Mouse (Mus musculus) liver, embryonic 12.5 days (tissue): ENCODE measurements around the gene Spryd3. TPM values are rescaled to one million over a fixed set of nuclear protein-coding genes. Genes with fewer than 3 reads are reported as not detected.
"Not testable (repeated sequence)": the region's sequence is repeated elsewhere in the genome, so short reads cannot be mapped to it uniquely, and the experiment has no call there.

Source experiments
- ATAC-seq: fragments of 200-750 bp; cut with Nextera tagmentation; 2 replicates; pipeline ENCODE4 v1.8.0; 2017; ENCODE audit warnings: moderate number of reproducible peaks, mild to moderate bottlenecking, moderate library complexity
- H3K27ac ChIP-seq: fragments of 300-500 bp; sonication (generic); 2 replicates; pipeline ENCODE4 v1.5.1; 2016; ENCODE audit warnings: mild to moderate bottlenecking
- H3K27me3 ChIP-seq: fragments of 300-500 bp; sonication (generic); replicated peaks from 2 replicates; pipeline ENCODE4 v1.6.1; 2016; ENCODE audit warnings: mild to moderate bottlenecking, moderate library complexity
- H3K36me3 ChIP-seq: fragments of 300-500 bp; sonication (generic); 2 replicates; pipeline ENCODE4 v1.6.1; 2016; ENCODE audit warnings: mild to moderate bottlenecking, moderate library complexity
- H3K4me1 ChIP-seq: fragments of 300-500 bp; sonication (generic); 2 replicates; pipeline ENCODE4 v1.6.1; 2016
- H3K4me2 ChIP-seq: fragments of 300-500 bp; sonication (generic); 2 replicates; pipeline ENCODE4 v1.6.1; 2016; ENCODE audit warnings: mild to moderate bottlenecking, moderate library complexity
- H3K4me3 ChIP-seq: fragments of 300-500 bp; sonication (generic); 2 replicates; pipeline ENCODE4 v1.5.1; 2016; ENCODE audit warnings: mild to moderate bottlenecking, moderate library complexity
- H3K9ac ChIP-seq: fragments of 300-500 bp; sonication (generic); 2 replicates; pipeline ENCODE4 v1.6.1; 2016; ENCODE audit warnings: mild to moderate bottlenecking, moderate library complexity
- H3K9me3 ChIP-seq: fragments of 300-500 bp; sonication (generic); replicated peaks from 2 replicates; pipeline ENCODE4 v1.6.1; 2016; ENCODE audit warnings: mild to moderate bottlenecking, moderate library complexity
- WGBS: fragments of 180-500 bp; shearing (Covaris S2); methylation state at CpG from one replicate; pipeline ENCODE4 v1.1.7; 2016; ENCODE audit not compliant: insufficient replicate concordance; 5-methylcytosine and 5-hydroxymethylcytosine counted together
- polyA plus RNA-seq: library from polyadenylated mRNA; unstranded; fragments of >200 nt; fragmentation: Nextera tagmentation; extraction: Ambion mirVana; gene quantifications from 2 replicates; pipeline ENCODE4 v1.2.1, GENCODE M21; 2016

Spryd3 gene
- polyA plus RNA-seq, 1 experiment from 2014 or later = 14.9 TPM

GRCm38 (mm10) chr15:102091063-102091679 is 44.9 kb downstream of the Spryd3 start:
- Histone ChIP-seq H3K27me3 (no peaks in the 10 kb centered on the region), H3K27ac (0 out of 2 replicates have a peak overlapping the region, but pooled peaks have one; percentile 16), H3K4me1 (peaks cover 12% of the 10 kb centered on the region), H3K4me3 (no peak overlapping the region), H3K36me3 (peaks cover 100% of the 10 kb centered on the region), H3K9ac (no peak overlapping the region), H3K9me3 (no peaks in the 10 kb centered on the region), H3K4me2 (no peak overlapping the region)
- WGBS = 58% methylated on average over 12 of the region's 12 CpGs
- ATAC-seq = no peak

GRCm38 (mm10) chr15:102089914-102090585 is 46.0 kb downstream of the Spryd3 start:
- Histone ChIP-seq H3K27me3 (no peaks in the 10 kb centered on the region), H3K9me3 (no peaks in the 10 kb centered on the region), H3K27ac (no peak overlapping the region), H3K36me3 (peaks cover 100% of the 10 kb centered on the region), H3K9ac (no peak overlapping the region), H3K4me3 (no peak overlapping the region), H3K4me1 (peaks cover 10% of the 10 kb centered on the region), H3K4me2 (no peak overlapping the region)
- WGBS = 76% methylated on average over 12 of the region's 12 CpGs
- ATAC-seq = no peak

DNA sequence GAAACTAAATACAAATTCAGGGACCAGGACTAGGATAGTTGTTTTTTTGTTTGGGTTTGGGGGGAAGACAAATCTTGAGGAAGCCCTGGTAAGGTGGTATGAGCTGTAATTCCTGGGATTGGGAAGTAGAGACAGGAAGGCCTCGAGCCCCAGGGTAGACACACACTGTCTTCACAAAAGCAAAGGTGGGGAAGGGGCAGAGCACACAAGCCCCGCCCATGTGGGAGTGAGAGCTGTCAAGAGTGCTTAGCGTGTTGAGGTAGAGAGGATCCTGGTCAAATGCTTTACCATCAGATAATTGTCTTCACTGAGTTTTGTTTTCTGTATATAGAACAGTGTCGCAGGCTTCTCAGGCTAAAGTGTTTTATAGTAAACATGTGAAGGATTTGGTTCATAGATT is 53.0 kb downstream of the Spryd3 start:
- Histone ChIP-seq H3K4me3 (no peak overlapping the region), H3K4me1 (peaks cover 29% of the 10 kb centered on the region), H3K4me2 (no peak overlapping the region), H3K27me3 (no peaks in the 10 kb centered on the region), H3K9me3 (no peaks in the 10 kb centered on the region), H3K27ac (no peak overlapping the region), H3K36me3 (peaks cover 97% of the 10 kb centered on the region), H3K9ac (no peak overlapping the region)
- WGBS = 68% methylated on average over 4 of the region's 4 CpGs
- ATAC-seq = no peak

- Histone ChIP-seq H3K4me1 (peaks cover 37% of the 10 kb centered on the region), H3K27ac (no peak overlapping the region), H3K4me3 (no peak overlapping the region), H3K36me3 (peaks cover 91% of the 10 kb centered on the region), H3K9me3 (no peaks in the 10 kb centered on the region), H3K27me3 (no peaks in the 10 kb centered on the region), H3K4me2 (no peak overlapping the region), H3K9ac (no peak overlapping the region)
- 86% methylated on average over 4 of the region's 4 CpGs for WGBS
- no peak for ATAC-seq
These were observed 53.9 kb downstream of the Spryd3 start for GRCm38 (mm10) chr15:102082148-102082547.

- Histone ChIP-seq H3K4me3 (no peak overlapping the region), H3K27me3 (no peaks in the 10 kb centered on the region), H3K27ac (no peak overlapping the region), H3K4me2 (no peak overlapping the region), H3K36me3 (peaks cover 77% of the 10 kb centered on the region), H3K9me3 (no peaks in the 10 kb centered on the region), H3K9ac (no peak overlapping the region), H3K4me1 (peaks cover 53% of the 10 kb centered on the region)
- no peak for ATAC-seq
- 58% methylated on average over 2 of the region's 2 CpGs for WGBS
These were observed 55.6 kb downstream of the Spryd3 start for GRCm38 (mm10) chr15:102080429-102080828.

- H3K4me3 ChIP-seq, ATAC-seq, H3K27ac ChIP-seq, H3K27me3 ChIP-seq, H3K9me3 ChIP-seq, H3K4me2 ChIP-seq, H3K9ac ChIP-seq: not testable (repeated sequence)
- 66% methylated on average over 8 of the region's 8 CpGs for WGBS
- Histone ChIP-seq H3K4me1 (peaks cover 58% of the 10 kb centered on the region), H3K36me3 (peaks cover 76% of the 10 kb centered on the region)
These were observed 56.1 kb downstream of the Spryd3 start for GRCm38 (mm10) chr15:102079924-102080323.

DNA sequence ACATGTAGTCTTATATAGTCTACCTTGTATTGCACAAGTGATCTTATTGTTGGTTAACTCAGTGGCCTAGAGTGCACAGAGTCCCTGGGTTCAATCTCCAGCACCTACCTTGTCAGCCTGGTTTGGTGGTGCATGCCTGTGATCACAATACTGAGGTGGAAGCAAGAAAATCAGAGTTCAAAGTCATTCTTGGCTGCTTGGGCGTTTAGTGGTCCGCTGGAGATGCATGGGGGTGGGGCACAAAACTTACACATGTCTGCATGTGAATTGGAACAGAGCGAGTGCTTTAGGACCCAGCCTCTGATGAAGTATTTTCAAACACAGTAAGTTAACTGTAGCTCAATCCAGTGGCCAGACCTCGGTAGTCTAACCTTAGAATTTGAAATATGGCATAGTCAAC is 56.8 kb downstream of the Spryd3 start:
- H3K9ac ChIP-seq = no peak overlapping the region; the same call in 1 of the 2 replicates
- no peaks in the 10 kb centered on the region for H3K27me3 ChIP-seq
- ATAC-seq = no peak
- H3K27ac ChIP-seq = 0 out of 2 replicates have a peak overlapping the region, but pooled peaks have one; percentile 40
- no peak overlapping the region for H3K4me2 ChIP-seq
- 57% methylated on average over 4 of the region's 4 CpGs for WGBS
- peaks cover 58% of the 10 kb centered on the region for H3K4me1 ChIP-seq
- no peak overlapping the region for H3K4me3 ChIP-seq
- H3K9me3 ChIP-seq = no peaks in the 10 kb centered on the region
- H3K36me3 ChIP-seq = peaks cover 69% of the 10 kb centered on the region

DNA sequence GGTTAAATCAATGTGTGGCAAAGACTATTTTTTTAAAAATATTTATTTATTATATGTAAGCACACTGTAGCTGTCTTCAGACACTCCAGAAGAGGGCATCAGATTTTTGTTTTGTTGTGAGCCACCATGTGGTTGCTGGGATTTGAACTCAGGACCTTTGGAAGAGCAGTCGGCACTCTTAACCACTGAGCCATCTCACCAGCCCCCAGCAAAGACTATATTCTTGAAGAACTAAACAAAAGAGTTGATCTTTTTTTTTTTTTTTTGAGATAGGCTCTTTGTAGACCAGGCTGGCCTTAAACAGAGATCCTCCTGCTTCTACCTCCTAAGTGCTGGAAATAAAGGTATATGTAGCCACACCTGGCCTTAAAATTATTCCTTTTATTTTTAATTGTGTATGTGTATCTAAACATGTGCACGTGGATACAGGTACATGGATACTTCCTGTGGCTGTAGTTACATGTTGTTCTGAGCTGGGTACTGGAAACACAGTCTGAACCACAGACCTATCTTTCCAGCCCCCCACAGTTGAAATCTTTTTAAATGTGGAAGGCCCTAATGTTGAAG is 58.8 kb downstream of the Spryd3 start:
- Histone ChIP-seq H3K4me1 (peaks cover 64% of the 10 kb centered on the region), H3K4me3 (no peak overlapping the region), H3K9ac (no peak overlapping the region), H3K27me3 (no peaks in the 10 kb centered on the region), H3K9me3 (no peaks in the 10 kb centered on the region), H3K36me3 (peaks cover 48% of the 10 kb centered on the region), H3K27ac (no peak overlapping the region), H3K4me2 (peak overlapping the region; percentile 40; the same call in 1 of the 2 replicates)
- 55% methylated on average over 2 of the region's 2 CpGs for WGBS
- ATAC-seq = no peak

GRCm38 (mm10) chr15:102074876-102075585 is 61.0 kb downstream of the Spryd3 start:
- Histone ChIP-seq H3K4me3 (peak overlapping the region; percentile 96), H3K4me1 (peaks cover 74% of the 10 kb centered on the region), H3K27ac (peak overlapping the region; percentile 94), H3K9ac (peak overlapping the region; percentile 98), H3K9me3 (no peaks in the 10 kb centered on the region), H3K27me3 (no peaks in the 10 kb centered on the region), H3K4me2 (peak overlapping the region; percentile 92), H3K36me3 (peaks cover 27% of the 10 kb centered on the region)
- no peak for ATAC-seq
- 3% methylated on average over 11 of the region's 11 CpGs for WGBS

- peak overlapping the region; percentile 94 for H3K27ac ChIP-seq
- peak overlapping the region; percentile 96 for H3K4me3 ChIP-seq
- WGBS = under 1% methylated on average over 57 of the region's 57 CpGs
- peaks cover 72% of the 10 kb centered on the region for H3K4me1 ChIP-seq
- H3K36me3 ChIP-seq = peaks cover 18% of the 10 kb centered on the region
- peak overlapping the region; percentile 98 for H3K9ac ChIP-seq
- 0 out of 2 replicates have a peak, but pooled peaks cover 1% of the 10 kb centered on the region for H3K27me3 ChIP-seq
- H3K4me2 ChIP-seq = peak overlapping the region; percentile 92
- no peaks in the 10 kb centered on the region for H3K9me3 ChIP-seq
- peak; percentile 25 for ATAC-seq
These were observed 61.8 kb downstream of the Spryd3 start for GRCm38 (mm10) chr15:102074070-102074731.

DNA sequence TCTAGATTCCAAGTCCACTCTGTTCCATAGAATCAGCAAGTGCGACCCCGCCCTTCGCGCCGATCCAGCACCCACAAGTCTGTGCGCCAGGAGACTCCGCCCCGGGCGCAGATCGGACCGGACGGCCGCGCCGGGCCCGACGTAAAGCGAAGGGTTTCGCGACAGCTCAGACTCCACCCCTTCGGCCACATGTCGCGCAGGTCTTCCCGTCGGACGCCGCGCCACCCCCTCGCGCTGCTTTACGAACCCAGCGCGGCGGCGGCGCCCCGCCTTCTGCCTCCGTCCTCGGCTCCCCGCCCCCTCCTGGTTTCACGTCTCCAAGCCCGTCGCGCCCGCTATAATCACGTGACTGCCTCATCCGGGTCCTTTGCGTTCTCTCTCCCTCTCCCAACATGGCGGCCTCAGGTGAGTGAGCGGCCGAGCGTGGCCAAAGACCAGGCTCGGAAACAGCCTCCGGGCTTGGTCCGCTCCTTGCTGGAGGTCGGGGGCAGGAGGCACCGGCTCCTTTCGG is 62.4 kb downstream of the Spryd3 start, which contains the start of gene Eif4b:
Gene Eif4b, plus strand, starts transcription at position 215 of the 511 bp plus-strand sequence.
- H3K4me3 ChIP-seq = peak within 1 kb of the TSS; percentile 96
- no peaks in the 10 kb centered on the region for H3K9me3 ChIP-seq
- peak within 1 kb of the TSS; percentile 92 for H3K4me2 ChIP-seq
- 0 out of 2 replicates have a peak, but pooled peaks cover 4% of the 10 kb centered on the region for H3K27me3 ChIP-seq
- peaks cover 66% of the 10 kb centered on the region for H3K4me1 ChIP-seq
- peak within 1 kb of the TSS; percentile 94 for H3K27ac ChIP-seq
- WGBS = under 1% methylated on average over 58 of the region's 58 CpGs
- peak within 1 kb of the TSS; percentile 98 for H3K9ac ChIP-seq
- peak; percentile 91 for ATAC-seq
- peaks cover 13% of the 10 kb centered on the region for H3K36me3 ChIP-seq
